Mouse (Mus musculus): ENCODE data around the gene Tmem258.

The Tmem258 gene

DNA sequence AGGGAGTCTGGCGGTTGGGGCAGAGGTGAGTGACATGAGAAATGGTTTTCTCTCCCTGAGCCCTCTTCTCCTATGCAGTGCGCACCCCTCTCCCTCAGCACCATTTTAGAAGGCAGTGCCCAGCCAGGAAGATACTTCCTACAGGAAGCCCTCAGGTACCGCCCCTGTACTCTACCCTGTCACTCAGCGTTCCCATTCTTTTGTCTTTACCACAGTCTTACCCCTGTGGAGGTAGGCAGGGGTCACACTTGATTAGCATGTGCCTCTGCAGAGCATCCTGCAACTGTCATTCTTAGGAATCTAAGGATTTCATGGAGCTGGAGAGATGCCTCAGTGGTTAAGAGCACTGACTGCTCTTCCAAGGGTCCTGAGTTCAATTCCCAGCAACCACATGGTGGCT, 19.7 kb downstream of the Tmem258 start:
- DNase-seq (ENCODE audit: low spot score): no peak

DNA sequence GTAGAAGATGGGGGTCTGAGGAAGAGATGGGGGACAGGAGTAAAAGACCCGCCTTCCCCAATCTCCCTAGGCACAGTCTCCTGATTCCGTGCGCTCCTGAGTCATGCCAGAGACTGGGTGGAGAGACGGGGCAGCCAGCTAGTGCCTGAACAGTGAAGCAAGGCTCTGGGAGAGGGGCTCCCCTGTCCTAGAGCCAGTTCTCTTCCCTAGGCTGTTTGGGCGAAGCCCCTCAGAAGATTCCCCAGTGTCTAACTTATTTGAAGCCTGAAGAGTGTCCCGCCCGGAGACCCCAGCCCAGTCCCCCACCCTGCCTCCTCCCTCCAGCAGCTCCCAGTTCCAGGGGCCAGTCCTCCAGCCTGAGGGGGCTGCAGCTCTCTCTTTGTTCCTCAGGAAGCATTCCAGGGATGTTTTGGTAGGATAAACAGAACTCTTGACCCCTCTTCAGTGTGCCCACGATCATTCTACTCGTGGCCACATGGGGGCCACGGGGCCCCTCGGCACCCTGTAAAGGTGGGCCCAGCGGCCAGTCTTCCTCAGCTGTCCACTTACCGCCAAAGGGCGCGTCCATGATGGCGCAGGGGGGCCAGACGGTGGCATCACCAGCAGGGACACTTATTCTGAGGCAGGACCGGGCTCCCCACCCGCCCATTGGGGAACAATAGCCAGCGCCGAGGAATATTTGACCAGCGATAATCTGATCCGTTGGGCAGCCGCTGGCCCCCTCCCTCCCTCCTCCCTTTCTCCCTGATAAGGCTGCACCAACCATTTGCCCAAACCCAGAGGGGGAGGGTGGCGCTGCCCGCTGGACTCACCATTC, 21.0 kb downstream of the Tmem258 start:
- no peak for DNase-seq (ENCODE audit: low spot score)

DNA sequence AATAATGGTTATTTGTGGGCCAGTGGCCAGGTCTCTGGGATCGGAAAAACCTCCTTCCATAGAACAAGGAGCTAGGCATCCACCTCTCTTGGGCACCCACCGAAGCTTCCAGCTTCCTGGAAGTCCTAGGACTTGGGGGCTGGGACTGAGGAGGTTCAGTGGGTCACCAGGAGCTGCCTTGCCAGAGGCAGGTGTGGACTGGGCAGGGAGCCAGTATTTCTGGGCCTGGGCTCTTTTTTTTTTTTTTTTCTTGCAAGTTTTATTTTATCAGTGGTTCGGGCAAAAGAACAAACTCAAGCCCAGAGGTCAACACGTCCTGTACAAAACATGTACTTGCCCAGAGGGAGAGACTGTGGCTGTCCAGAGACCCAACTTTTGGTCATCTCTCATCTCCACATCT, 22.0 kb downstream of the Tmem258 start:
- DNase-seq (ENCODE audit: low spot score): no peak

DNA sequence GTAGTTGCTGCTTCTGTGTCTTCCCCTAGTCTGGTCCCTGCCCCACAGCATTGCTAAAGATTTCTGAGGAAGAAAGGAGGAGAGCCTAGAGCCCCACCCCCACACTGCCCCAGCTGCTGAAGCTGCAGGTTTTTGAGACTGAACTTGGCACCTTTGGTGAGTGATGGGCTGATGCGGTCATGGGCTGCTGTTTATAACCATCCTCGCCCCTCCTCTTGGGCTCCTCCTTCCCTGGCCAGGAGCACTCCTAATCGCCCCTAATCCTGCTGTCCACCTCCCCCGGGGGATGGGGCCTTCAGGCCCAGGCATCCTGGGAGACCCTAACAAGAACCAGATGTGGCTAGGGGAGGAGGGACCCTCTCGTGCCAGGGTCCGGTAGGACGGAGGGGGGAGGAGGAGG, 27.2 kb downstream of the Tmem258 start:
- DNase-seq (ENCODE audit: low spot score): no peak

DNA sequence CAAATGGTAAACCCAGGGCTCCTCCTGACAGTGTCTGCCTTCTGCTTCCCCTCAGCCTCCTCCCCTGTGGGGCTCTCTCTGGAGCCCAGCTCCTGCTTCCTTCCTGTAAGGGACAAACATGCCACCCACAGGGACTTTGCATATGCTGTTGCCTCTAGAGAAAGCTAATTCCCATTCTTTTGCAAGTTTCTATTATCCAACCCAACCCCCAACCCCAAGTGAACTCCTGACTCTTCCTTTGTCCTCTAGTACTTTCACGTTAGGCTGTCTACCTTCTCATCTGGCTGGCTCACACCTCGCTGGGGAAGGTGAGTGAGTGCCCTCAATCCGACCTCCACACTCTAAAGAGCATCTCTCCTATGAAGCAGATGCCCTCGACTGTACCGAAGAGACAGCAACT, 28.1 kb downstream of the Tmem258 start:
- no peak for DNase-seq (ENCODE audit: low spot score)

DNA sequence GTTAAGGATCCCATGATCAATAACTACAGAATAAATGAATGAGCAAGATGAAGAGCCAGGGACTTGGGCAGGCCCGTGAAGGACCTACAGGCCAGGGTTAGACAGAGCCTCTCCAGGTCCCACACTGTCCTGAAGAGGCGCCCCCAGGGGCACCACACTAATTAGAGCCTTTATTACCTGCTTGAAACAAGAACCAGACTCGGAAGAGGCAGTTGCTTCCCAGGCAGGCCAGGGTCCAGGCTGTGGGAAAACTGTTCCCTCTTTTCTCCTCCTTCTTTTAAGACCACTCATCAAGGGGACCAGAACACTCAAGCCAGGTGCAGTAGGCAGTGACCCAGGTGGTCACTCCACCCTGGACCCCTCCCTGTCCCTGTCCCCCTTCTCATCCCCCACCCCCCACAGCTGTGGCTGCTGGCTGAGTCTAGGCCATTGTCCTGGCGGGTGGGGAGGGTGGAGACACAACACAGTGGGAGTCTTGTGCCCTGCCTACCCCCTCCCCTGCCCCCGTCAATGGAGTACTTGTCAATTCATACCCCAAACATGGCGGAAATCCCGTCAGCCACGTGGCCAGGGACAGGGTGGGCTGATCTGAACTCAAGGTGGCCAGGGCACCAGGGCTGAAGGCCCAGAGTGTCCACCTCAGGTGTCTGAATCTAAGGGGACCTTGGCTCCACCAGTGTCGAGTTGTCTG, 28.7 kb downstream of the Tmem258 start:
- DNase-seq (ENCODE audit: low spot score): no peak

DNA sequence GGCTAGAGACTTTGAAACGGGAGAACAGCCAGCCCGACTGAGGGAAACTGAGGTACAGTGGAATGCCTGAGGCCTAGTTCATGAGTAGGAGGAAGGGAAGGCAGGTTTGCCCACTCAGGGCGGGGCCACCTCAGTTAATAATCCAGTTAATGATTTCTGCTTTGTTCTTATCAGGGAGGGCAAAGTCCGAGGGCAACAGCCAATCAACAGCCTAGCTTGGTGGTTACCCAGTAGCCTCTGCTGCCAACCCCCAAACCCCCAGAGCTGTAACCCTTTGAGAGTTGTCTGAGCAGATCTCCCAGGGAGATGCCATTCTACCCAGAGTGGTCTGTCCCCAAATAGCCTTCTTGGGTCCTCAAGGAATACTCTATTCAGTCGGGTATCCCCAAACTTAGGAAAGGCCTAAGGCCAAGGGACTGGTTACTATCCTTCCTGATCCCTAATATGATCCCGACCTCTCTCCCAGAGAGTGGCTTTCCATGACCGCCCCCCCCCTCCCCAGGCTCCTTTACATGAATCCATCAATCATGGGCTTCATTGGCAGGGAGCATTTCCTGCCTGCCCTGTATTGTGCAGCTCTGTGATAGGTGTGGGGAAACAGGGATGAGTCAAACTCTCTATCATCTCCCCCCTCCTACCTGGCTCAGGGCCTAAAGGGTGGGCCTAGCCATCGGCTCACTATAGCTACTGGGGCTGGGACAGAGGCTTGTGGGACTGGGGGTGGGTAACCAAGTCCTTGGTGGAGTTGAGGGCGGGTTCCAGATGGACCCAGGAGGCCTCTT, 32.2 kb downstream of the Tmem258 start:
- DNase-seq (ENCODE audit: low spot score): no peak

DNA sequence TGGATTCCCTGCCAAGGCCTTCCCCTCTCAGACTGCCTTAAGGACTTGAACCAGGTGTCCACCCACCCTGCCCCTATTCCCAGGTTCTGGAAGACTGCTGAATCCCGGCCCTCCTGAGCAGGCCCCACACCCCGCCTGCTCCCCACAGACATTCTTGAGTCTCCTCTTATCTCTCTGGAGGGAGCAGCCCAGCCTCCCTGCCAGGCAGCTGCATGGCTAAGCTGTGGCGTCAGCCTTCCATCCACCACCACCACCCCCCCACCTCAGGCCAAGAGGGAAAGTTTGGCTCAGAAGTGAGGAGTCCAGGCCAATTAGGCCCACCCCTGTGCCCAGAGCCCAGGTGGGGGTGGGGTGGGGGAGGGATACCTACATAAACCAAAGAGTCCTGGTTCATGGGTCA, 34.7 kb downstream of the Tmem258 start:
- DNase-seq (ENCODE audit: low spot score): no peak

DNA sequence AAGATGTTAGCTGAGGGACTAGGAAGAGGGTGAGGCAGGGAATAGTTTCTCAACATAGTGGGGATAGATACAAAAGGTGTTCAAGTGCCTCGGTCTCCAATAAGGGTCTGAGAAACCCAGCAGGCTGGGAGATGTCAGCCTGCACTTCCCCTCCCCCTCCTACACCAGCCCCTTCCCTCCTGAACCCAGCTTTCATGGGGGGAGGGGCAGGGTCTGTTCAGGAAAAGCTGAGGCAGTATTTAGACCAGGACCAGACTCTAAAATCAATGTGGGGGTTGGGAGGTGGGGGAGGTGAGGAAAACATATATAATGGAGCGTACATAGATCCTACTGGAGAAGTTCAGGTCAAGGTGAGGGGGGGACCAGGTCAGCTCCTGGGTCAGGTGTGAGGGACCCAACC, 35.6 kb downstream of the Tmem258 start:
- no peak for DNase-seq (ENCODE audit: low spot score)

DNA sequence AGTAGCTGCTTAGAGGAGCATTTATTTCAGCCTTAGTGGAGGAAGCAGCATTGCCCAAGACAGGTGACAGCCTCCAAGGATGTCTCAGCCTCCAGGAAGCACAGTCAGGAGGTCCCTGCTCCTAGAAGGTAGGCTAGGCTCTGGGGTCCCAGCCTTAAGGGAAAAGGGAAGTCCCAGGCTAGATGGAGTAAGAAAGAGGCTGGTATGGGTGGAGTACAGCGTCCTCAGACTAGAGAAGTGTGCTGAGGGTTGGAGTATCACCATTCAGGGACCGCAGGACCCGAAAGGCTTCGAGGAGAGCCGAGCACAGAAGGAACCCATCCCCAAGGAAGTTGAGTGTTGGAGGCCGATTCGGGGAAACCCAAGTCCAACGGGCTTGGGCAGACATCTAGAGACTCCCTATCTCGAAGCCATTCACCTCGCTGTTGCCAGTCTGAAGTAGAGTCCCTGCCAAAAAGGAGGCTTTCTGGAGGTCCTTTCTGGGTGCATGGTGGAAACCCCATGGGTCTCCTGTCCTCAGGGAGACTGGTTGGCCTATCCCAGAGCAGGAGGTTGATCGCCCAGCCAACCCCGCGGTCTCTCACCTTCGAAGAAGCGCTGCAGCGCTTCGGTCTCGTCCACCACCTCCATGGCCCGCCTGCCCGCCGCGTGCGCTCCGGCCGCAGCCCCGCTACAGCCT, 36.3 kb downstream of the Tmem258 start:
- DNase-seq (ENCODE audit: low spot score): no peak

DNA sequence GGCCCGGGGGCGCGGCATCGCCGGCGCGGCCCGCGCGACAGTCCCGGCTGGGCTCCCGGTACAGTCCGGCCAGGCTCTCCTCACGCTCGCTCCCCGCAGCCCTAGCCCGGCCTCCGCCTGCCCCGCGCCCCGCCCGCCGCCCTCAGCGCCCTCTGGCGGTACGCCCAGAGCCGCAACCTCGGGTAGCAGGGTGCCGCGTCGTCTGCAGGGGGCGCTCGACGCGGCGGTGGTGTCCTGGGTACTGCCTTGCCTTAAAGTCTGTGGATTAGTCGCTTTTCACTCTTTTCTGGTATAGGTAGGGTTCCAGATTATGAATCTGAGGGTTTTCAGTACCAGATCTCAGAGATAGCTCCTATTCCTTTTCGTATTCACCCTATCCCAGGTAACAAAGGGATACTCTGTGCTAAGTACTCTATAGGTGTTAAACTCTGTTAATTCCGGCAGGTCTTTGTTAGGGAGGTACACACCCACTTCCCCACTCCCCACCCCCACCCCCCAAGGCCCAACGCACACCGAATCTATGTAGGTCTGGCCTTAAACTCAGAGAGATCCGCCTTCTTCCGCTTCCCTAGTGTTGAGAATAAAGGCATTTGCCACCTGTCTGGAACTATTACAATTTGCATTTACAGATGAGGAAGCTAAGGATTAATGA, 37.0 kb downstream of the Tmem258 start, which contains the start of gene Myrf:
Gene Myrf (minus strand): TSS at position 95 of the 652 bp plus-strand sequence.
- peak; percentile 90 for DNase-seq (ENCODE audit: low spot score)

DNA sequence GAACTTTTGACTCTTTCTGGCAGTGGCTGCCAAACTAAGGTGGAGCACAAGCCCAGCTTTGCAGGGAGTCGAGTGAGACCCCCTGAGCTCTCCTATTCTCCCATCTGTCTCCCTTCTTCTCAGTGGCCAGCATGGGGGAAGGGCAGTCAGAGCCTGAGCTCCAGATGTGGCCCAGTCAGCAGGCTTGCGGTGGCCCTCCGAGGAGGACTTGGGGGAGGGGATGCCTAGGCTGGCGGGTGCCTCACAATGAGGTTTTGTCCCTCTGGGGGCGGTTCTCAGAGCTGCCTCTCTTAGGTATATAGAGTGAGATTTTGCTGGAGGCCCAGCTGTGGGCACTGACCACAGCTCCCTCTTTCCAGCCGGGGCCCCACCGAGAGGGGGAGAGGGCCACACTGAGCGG, 39.1 kb downstream of the Tmem258 start:
- no peak for DNase-seq (ENCODE audit: low spot score)

DNA sequence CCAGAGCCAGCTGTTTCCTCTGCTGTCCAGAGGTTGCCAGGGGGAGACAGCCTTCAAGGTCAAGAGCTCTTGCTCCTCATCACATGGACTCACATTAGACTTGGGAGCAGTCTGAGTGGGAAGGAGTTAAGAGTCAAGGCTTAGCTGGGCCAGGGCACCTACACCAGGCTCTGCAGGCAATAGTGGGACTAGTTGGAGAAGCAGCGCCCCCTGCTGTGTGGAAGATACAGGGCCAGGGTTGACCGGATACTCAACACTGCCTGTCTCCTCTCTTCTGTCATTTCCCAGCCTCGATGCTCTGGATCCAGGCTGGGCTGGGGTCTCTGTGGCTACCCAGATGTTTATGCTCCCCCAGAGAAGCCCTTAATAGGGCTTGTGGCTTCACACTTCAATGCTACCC, 40.4 kb downstream of the Tmem258 start:
- DNase-seq (ENCODE audit: low spot score): peak; percentile 88

DNA sequence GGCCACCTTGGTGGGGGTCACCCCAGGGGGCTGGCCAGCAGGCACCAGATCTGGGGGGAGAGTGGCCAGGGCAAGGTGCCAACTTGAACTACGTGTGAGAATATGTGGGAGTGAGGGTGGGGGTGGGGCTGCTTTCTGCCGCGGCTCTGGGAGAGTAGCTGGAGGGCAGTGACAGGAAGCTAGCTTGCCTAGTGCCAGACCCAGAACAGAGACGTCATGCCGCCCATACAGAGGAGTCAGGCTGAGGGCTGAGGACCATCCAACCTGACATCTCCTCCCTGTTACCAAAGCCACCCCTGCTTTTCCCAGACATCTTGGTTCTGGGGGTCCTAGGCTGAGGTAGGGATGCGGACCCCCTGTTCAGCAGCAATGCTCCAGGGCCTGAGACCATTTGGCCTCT, 43.4 kb downstream of the Tmem258 start:
- no peak for DNase-seq (ENCODE audit: low spot score)

DNA sequence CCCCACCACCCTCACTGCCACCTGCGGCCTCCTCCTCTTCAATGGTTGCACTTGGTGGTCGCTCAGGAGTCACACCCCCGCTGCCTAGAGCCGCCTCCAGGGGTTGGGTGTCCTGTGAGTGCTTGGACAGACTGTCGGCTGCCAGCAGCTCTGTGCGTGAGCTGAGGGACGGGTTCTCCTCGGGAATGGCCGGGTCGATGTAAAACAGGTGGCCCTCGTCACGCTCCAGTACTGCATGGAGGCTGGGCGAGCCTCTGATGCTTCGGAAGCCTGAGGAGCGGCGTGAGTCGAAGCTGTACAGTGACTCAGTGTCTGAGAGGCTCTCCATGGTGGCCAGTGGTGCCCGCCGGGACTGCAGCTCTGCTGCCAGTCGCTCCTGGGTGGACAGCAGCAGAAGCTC, 44.3 kb downstream of the Tmem258 start:
- no peak for DNase-seq (ENCODE audit: low spot score)

Data from testis, postnatal 10 days (tissue).